Mouse (Mus musculus) cerebellum, postnatal 10 days (tissue): ENCODE measurements around the gene Slc6a1.
"Not testable (repeated sequence)": the region's sequence is repeated elsewhere in the genome, so short reads cannot be mapped to it uniquely, and the experiment has no call there.

ENCODE experiments used
- DNase-seq, 2 experiments: peaks; one replicate each; pipeline ENCODE4 v3.0.0; 2021; ENCODE audit warnings: mixed read lengths in 2 of 2

Gene Slc6a1

DNA sequence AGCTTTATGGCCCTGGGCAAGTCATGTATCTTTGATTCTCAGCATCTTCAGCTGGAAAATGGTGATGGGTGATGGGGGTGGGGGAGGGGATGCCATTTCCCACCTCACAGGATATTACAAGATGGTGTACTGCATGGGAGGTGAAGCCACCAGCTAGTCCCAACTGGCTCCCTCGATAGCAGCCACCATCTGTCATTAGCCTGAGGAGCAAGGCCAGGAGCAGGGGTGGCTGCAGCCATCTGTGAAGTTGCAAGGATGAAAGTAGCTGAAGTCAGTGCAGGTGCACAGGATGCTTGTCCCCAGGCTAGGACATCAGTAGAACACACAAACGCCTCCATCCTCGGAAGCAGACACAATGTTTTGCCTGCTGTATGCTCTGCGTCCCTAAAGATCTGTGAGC, 8.5 kb downstream of the Slc6a1 start:
- peak; percentile 59 to 72 for DNase-seq

GRCm38 (mm10) chr6:114291396-114291795, 9.0 kb downstream of the Slc6a1 start:
- peak; percentile 69 to 78 for DNase-seq

- DNase-seq, result peak; percentile 61 to 63
Observed at GRCm38 (mm10) chr6:114293511-114293910, 11.1 kb downstream of the Slc6a1 start.

- peak; percentile 64 to 75 for DNase-seq
Observed at GRCm38 (mm10) chr6:114295086-114295485, 12.7 kb downstream of the Slc6a1 start.

DNA sequence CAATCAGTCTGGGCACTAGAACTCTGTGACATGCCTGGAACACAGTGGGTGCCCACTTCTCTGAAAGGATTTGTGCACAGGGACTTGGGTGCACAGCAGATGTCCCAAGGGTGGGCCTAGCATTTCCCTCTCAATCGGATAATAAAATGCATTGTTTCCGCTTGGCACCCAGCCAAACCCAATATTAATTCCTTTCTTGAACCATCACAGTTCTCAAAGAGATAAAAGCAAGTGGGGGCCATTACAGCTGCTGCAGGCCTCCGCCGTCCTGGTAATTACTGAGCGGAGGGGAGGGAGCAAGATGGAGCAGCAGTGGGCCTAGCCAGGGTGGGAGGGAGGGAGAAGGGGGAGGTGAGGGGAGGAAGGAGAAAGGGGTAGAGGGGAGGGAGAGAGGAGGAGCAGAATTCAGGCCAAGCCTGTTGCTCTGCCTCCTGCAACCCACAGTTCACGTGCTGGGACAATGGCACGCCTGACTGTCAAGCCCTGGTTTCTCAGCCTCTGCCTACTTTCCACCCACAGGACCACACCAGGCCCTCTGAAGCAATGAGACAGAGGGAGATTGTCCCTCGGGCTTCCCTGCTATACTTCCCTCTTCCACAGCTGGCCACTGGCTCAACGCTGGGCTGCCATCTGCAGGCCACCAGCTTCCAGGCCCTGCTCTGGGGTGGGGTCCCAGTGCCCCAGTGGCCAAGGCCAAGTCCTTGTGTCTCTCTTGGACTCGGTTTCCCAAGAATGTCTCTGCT, 15.0 kb downstream of the Slc6a1 start:
- DNase-seq, result peak in 1 of 2 experiments; percentile 39

- DNase-seq, result no peak
Observed at GRCm38 (mm10) chr6:114299699-114300098, 17.3 kb downstream of the Slc6a1 start.

DNA sequence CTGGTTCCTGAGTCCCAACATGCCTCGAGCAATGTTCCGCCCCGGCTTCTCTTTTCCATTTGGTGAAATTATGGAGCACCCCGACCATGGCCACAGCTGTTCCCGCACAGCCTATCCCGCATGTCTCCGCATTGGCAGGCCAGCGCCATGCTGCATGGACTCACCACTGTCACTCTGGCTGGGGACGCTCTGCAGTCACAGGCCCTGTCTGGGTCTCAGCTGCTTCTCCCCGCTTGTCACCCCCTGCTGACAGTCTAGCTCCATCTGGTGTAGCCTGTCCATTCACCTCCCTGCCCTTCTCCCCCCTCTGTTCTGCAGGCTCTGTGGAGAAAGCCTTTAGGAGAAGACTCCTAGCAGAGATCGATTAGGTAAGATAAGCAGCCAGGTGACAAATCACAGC, 18.3 kb downstream of the Slc6a1 start:
- peak; percentile 64 to 65 for DNase-seq

DNA sequence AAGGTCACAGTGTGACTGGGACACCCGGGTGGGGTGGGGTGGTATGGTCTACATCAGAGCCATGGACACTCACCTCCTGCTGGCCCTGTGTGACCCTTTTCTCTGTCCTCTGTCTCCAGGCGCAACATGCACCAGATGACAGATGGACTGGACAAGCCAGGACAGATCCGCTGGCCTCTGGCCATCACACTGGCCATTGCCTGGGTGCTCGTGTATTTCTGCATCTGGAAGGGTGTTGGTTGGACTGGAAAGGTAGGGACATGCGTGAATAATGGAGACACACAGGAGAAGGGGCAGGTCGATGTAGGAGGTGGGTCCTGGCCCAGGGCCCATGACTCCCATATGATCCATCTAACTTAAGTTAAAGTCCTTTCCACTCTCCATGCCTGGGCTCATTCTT, 22.2 kb downstream of the Slc6a1 start:
- DNase-seq, result no peak

GRCm38 (mm10) chr6:114320511-114320910, 38.1 kb downstream of the Slc6a1 start:
- DNase-seq, result no peak

- no peak for DNase-seq
Observed at GRCm38 (mm10) chr6:114321146-114321545, 38.7 kb downstream of the Slc6a1 start.

- DNase-seq, result no peak
Observed at GRCm38 (mm10) chr6:114322914-114323313, 40.5 kb downstream of the Slc6a1 start.

DNA sequence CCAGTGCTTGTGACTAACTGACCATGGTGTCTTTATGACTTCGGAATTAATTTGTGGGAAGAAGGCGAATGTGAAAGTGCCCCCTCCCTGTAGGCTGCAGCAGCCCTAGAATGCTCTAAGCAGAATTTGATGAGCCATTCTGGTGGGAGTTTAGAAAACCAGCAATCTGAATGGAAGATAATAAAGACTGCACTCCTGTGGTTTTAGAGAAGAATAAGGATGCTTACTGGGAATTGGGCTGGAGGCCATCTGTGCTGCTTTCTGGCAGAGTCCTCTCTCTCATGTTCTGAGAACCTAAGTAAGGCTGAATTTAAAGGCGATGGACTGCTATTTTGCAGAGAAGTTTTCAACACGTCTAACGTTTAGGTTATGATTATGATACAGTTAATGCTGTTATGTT, 42.4 kb downstream of the Slc6a1 start:
- peak; percentile 35 to 52 for DNase-seq

DNA sequence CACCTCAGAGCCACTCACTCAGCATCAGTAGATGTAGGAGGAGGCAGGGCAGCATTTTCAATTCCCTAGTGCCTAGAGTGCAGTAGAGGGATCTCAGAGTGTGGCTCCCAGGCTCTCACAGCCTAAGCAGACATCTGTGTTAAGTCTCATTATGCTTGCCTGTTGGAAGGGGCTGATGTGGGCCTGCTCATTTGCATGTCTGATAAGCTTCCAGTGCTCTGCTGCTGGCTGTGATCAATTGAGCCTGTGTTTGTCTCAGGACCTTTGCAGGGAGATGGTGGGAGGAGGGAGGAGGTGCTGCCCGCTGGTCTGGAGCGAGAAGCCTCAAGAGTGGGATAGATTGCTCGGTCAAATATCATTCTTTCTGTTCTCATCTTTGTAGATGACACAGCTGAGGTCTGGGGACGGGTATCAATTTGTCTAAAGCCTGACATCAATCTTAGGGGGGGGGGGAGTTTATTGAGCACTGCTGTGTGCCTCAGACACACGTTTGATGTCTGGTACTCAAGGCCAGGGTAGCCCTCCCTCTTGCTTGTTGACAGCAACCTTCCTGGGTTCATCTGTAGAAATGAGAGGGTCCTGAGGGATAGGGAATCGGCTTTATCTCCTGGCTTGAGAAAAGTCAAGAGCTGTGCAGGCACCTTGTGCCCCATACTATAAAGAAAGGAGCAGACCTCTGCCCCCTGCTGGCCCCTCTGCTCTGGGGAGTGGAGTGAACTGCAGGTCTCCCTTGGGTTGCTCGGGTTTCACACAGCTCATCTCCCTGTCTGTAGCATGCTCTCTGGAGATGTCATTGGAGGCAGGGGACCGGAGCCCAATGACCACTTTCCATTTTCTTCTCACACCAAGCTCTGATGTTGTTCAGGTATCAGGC, 47.4 kb downstream of the Slc6a1 start:
- peak in 1 of 2 experiments; percentile 44 for DNase-seq

- peak; percentile 65 to 69 for DNase-seq
Observed at GRCm38 (mm10) chr6:114331926-114332325, 49.5 kb downstream of the Slc6a1 start.

GRCm38 (mm10) chr6:114336128-114336943, 53.9 kb downstream of the Slc6a1 start:
- peak; percentile 45 to 56 for DNase-seq

DNA sequence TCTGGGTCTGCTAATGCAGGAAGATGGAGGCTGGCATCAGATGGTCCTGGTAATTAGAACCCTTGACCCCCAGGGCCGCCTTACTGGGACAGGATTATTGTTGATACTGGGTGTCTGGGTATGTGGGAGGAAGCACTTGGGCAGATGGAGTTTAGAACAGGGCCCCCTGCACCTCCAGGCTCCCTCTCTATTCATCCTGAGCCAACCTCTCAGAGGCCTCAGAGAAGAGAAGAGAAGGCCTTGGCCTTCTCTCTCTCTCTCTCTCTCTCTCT, 54.4 kb downstream of the Slc6a1 start:
- no peak for DNase-seq

- DNase-seq, result not testable (repeated sequence)
Observed at GRCm38 (mm10) chr6:114341381-114341780, 58.9 kb downstream of the Slc6a1 start.

- peak; percentile 82 to 86 for DNase-seq
Observed at GRCm38 (mm10) chr6:114343740-114344139, 61.3 kb downstream of the Slc6a1 start.

- peak; percentile 90 to 91 for DNase-seq
Observed at GRCm38 (mm10) chr6:114345156-114345555, 62.7 kb downstream of the Slc6a1 start.

DNA sequence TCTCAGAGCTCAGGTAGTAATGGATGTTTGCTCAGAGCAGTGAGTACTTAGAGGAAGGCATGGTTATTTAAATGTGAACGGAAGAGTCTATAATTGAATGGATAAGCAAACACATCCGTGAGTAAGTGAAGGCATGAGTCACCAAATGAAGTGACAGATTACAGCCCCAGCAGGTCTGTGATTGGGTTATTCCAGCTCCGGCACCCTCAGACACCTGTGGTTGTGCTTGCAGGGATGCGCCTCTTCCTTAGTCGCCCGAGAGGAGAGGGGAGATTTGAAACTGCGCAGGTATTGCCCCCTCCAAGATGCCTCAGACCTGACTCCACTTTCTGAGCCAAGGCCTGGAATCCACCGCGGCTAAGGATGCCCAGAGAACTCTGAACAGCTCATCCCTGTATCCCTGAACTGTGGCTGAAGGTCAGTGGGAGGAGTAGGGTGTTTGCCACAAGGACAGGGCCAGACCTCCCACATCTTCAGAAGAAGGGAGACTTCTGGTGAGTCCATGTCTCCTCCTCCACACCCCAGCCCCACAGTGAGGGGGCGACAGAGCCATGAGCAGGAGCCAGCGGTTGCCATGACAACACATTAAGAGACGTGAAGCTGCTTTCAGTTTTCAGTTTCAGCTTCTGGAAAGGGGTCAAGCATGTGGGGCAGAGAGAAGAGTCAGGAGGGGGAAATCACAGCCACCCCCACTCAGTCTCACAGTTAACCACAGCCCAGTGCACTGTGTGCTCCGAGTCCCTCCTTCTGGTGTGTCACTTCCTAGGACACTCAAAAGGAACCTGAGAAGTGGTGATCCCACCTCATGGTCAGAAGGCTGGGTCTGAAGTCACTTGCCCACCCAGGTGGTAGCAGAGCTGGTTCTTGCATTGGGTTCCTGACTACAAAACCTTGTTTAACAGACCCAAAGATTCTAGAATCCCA, 65.7 kb downstream of the Slc6a1 start:
- DNase-seq, result peak; percentile 48 to 54

DNA sequence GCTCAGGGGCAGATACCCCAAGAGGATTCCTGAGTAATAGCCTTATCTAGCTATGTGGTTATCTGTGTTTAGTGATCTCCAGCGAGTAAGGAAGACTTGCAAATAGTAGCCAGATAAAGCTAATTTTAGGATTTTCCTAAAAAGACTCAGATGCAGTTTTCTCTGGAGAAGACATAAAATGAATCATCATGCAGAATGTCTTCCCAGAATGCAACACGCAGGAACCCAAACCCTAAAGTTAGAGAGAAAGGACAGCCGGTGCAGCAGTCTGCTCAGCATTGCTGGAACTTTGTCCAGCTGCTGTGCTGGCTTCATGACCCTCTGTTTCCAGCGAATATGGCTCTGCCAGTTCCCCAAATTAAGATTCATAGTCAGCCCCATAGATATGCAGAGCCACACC, 72.2 kb downstream of the Slc6a1 start:
- no peak for DNase-seq

- peak; percentile 45 to 62 for DNase-seq
Observed at GRCm38 (mm10) chr6:114358171-114358570, 75.7 kb downstream of the Slc6a1 start.
